Mouse (Mus musculus) forebrain, embryonic 15.5 days (tissue): Measurements from ENCODE around the gene Socs3. TPM values are rescaled to one million over a fixed set of nuclear protein-coding genes. Genes with fewer than 3 reads are reported as not detected.

Source experiments
- ATAC-seq: fragments of 200-750 bp; cut with Nextera tagmentation; replicated peaks from 2 replicates; pipeline ENCODE4 v1.8.0; 2017; ENCODE audit warnings: mild to moderate bottlenecking, moderate TSS enrichment, moderate library complexity
- H3K27ac ChIP-seq: fragments of 300-500 bp; sonication (generic); replicated peaks from 2 replicates; pipeline ENCODE4 v1.5.1; 2015; ENCODE audit warnings: mild to moderate bottlenecking, inconsistent platforms
- H3K27me3 ChIP-seq: fragments of 300-500 bp; sonication (generic); 2 replicates; pipeline ENCODE4 v1.6.1; 2015; ENCODE audit warnings: inconsistent platforms
- H3K36me3 ChIP-seq: fragments of 300-500 bp; sonication (generic); 2 replicates; pipeline ENCODE4 v1.6.1; 2015; ENCODE audit warnings: mild to moderate bottlenecking, inconsistent platforms
- H3K4me1 ChIP-seq: fragments of 300-500 bp; sonication (generic); 2 replicates; pipeline ENCODE4 v1.6.1; 2015; ENCODE audit warnings: inconsistent platforms
- H3K4me2 ChIP-seq: fragments of 300-500 bp; sonication (generic); replicated peaks from 2 replicates; pipeline ENCODE4 v1.6.1; 2015; ENCODE audit warnings: mild to moderate bottlenecking, inconsistent platforms
- H3K4me3 ChIP-seq: fragments of 300-500 bp; sonication (generic); 2 replicates; pipeline ENCODE4 v1.5.1; 2015; ENCODE audit warnings: mild to moderate bottlenecking, inconsistent platforms
- H3K9ac ChIP-seq: fragments of 300-500 bp; sonication (generic); replicated peaks from 2 replicates; pipeline ENCODE4 v1.6.1; 2015; ENCODE audit warnings: mild to moderate bottlenecking, inconsistent platforms
- H3K9me3 ChIP-seq: fragments of 300-500 bp; sonication (generic); 2 replicates; pipeline ENCODE4 v1.6.1; 2016; ENCODE audit warnings: inconsistent platforms
- WGBS: fragments of 180-500 bp; shearing (Covaris S2); methylation state at CpG from one replicate; pipeline ENCODE4 v1.1.7; 2015; ENCODE audit warnings: mixed read lengths; 5-methylcytosine and 5-hydroxymethylcytosine counted together
- polyA plus RNA-seq: library from polyadenylated mRNA; unstranded; fragments of >200 nt; fragmentation: Nextera tagmentation; extraction: Ambion mirVana; gene quantifications from 2 replicates; pipeline ENCODE4 v1.2.1, GENCODE M21; 2015

The Socs3 gene
- polyA plus RNA-seq, 1 experiment from 2014 or later = 15.1 TPM

DNA sequence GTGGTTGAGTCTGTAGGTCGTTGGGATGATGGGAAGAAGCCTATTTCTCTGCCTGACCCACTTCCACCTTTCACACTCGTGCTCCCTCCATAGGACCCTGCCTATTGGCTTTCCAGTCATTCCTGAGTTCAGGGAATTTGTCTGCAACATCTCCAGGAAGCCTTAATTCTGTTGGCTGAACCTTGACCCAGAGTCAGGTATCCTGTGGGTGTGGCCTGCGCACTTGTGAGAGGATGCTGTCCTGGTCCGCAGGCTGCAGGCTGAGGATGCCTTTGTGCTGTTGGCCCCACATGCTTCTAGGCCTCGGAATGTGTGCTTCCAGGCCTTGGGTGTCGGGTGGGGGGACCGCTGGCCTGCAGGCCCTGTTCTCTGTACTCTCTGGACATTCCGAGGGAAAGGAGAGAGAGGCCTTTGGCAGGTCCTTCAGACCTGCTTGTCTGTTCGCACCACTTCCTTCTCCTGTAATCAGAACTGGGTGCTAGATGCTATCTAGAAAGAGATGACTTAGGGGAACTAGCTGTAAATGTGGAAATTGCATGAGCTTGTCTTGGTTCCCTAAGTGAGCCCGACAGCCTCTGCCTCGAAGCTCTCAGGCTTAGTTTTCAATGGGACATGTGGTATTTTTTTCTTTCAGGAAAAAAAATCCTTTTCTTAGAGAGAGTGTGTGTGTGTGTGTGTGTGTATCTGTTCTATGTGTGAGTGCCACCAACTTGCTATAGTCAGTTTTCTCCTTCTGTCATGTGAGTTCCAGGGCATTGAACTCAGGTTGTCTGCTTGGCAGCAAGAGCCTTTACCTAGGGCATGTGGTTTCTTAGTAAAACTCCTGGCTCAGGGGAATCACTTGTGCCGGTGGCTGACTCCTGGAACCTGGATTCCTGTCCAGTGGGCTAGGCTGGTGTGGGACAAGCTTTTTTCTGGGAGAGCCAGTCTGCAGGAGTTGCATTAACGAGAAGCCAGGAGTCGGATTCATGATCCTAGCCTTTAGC is 23.6 kb upstream of the Socs3 start:
- ATAC-seq = no peak
- Histone ChIP-seq H3K4me1 (peaks cover 35% of the 10 kb centered on the region), H3K4me3 (no peak overlapping the region), H3K4me2 (no peak overlapping the region), H3K36me3 (no peaks in the 10 kb centered on the region), H3K27ac (no peak overlapping the region; the same call in 1 of the 2 replicates), H3K9ac (no peak overlapping the region), H3K27me3 (no peaks in the 10 kb centered on the region), H3K9me3 (no peaks in the 10 kb centered on the region)
- 79% methylated on average over 14 of the region's 14 CpGs for WGBS

DNA sequence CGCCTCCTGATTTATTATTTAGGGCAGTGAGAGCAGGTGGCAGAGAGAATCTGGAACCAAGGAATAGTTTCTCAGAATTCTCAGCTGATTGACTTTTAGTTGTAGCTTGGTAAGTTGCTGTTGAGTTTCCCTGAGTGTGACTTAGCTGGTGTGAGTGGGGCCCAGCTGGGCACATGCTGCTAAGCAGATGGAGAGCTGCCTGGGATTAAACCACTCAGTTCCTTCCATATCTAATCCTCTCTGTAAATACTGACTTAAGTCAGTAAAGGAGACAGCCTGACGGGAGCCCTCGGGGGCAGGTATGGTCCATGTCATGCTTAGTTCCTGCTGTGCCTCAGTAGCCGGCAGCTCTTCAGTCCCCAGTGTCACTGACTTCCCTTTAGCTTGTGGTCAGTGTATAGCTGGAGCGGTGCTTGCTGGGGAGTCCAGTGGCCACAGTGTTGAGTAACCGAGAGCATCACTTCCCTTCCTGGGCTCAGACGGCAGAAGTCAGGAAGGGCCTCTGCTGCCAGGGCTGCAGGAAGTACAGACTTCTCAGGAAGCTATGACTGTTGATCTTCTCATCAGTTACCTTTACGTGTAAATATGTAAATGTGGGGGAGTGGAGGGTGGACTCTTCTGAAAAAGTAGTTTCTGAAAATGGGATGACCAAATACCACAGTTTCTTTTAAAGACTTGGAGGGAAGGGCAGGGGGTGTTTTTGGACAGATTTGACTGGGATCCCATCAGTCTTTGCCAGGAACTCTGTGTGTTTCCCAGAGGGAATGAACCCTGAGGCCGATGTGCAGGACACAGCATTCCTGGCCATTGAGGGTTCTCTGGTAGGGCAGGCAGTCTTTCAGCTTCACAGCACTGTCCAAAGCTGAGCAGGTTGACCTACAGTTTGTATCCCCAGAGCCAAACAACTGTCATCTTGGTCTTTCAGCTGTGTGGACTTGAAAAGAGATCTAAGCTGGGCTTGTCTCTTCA is 21.9 kb upstream of the Socs3 start:
- Histone ChIP-seq H3K27ac (no peak overlapping the region), H3K4me3 (no peak overlapping the region), H3K4me2 (no peak overlapping the region), H3K36me3 (no peaks in the 10 kb centered on the region), H3K27me3 (no peaks in the 10 kb centered on the region), H3K9me3 (no peaks in the 10 kb centered on the region), H3K9ac (no peak overlapping the region), H3K4me1 (peaks cover 47% of the 10 kb centered on the region)
- 76% methylated on average over 9 of the region's 9 CpGs for WGBS
- no peak for ATAC-seq

DNA sequence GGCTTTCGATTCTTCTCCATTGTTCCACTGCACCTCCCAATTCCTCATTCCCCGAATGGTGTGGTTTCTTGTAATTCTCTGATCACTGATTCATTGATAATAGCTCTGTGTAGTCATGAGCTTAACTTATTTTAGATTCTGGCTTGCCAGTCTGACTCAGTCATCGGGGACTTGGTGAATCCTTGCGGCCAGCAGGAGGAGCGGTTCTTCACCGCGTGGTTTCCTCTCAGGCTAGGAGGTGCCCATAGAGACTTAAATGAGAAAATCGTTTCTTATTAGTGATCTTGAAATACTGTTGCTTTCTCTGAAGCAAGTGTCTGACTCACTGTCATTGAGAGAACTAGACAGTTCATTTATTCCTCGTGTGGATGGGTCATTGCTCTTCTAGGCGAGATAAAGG is 20.1 kb upstream of the Socs3 start:
- H3K9ac ChIP-seq = no peak overlapping the region
- H3K27ac ChIP-seq = no peak overlapping the region

DNA sequence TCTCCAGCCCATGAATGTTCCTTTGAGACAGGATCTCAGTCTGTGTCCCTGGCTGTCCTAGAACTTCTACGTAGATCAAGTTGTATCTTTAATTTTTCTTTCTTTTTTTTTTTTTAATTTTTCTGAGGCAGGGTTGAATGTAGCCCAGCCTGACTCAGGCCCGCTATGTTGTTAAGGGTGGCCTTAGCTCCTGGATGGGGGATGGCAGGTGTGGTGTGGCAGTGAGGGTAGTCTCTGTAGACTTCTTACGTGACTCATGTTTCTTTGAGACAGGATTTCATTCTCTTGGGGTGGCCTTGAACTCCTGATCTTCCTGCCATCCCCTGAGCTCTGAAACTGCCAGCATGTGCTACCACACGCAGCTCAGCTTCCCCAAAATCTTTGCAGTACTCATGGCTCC is 19.4 kb upstream of the Socs3 start:
- peaks cover 45% of the 10 kb centered on the region for H3K4me1 ChIP-seq
- no peak overlapping the region for H3K4me2 ChIP-seq
- H3K9ac ChIP-seq = no peak overlapping the region

More for the DNA sequence above, 20.1 kb upstream of the Socs3 start:
- ATAC-seq = no peak
- H3K27me3 ChIP-seq = no peaks in the 10 kb centered on the region
- H3K9me3 ChIP-seq = no peaks in the 10 kb centered on the region
- H3K4me3 ChIP-seq = no peak overlapping the region
- no peaks in the 10 kb centered on the region for H3K36me3 ChIP-seq
- no peak overlapping the region for H3K4me2 ChIP-seq
- peaks cover 46% of the 10 kb centered on the region for H3K4me1 ChIP-seq
- 56% methylated on average over 10 of the region's 10 CpGs for WGBS

DNA sequence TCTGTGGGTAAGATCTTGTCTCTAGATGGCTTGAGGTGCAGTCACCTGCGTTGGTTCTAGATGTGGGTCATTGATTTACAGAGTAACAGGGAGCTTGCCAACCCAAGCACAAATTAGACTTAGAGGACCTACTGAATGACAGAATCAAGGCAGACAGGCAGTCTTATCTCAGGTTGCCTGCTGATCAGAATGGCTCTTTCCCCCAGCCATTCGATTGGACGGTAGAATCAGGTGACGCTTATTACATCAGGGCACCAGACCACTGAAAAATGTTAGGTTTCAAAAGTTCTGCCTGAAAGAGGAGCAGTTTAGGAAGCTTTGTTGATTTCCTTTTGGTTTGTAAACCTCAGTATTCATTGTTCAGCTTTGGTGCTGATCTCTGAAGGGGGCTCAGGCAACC is 18.1 kb upstream of the Socs3 start:
- H3K27ac ChIP-seq = no peak overlapping the region
- no peaks in the 10 kb centered on the region for H3K27me3 ChIP-seq
- no peaks in the 10 kb centered on the region for H3K9me3 ChIP-seq
- WGBS = 66% methylated on average over 4 of the region's 4 CpGs
- no peak for ATAC-seq
- no peak overlapping the region for H3K9ac ChIP-seq
- peaks cover 34% of the 10 kb centered on the region for H3K4me1 ChIP-seq
- H3K4me3 ChIP-seq = peak overlapping the region; percentile 82
- H3K4me2 ChIP-seq = peak overlapping the region; percentile 71
- no peaks in the 10 kb centered on the region for H3K36me3 ChIP-seq

More for the DNA sequence above, 19.4 kb upstream of the Socs3 start:
- H3K9me3 ChIP-seq = no peaks in the 10 kb centered on the region
- no peak overlapping the region for H3K4me3 ChIP-seq
- H3K27ac ChIP-seq = no peak overlapping the region
- H3K27me3 ChIP-seq = no peaks in the 10 kb centered on the region
- no peaks in the 10 kb centered on the region for H3K36me3 ChIP-seq
- WGBS = 84% methylated on average over 4 of the region's 4 CpGs
- ATAC-seq = no peak

DNA sequence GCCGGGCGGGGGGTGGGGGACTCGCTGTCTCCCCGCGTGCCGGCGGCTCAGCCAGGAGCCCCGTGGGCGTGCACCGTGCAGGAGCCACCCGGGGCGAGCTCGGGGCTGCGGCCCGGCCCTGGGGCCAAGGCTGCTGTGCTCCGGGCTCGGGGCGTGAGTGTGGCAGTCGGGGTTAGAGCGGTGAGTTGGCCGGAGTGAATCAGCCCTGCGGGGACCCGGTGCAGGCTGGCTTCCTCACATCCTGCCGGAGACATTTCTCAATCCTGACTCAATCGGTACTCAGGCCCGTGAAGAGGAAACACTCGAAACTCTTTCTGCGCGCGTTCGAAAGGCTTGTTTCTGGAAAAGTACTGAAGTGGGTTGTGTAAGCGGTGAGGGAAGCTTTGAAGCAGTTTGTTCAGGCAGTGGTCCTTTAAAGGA is 17.2 kb upstream of the Socs3 start:
- no peaks in the 10 kb centered on the region for H3K9me3 ChIP-seq
- H3K4me2 ChIP-seq = peak overlapping the region; percentile 71
- WGBS = under 1% methylated on average over 32 of the region's 32 CpGs
- peak overlapping the region; percentile 82 for H3K4me3 ChIP-seq
- H3K27ac ChIP-seq = peak overlapping the region; percentile 89
- ATAC-seq = peak; percentile 75
- no peaks in the 10 kb centered on the region for H3K36me3 ChIP-seq
- H3K9ac ChIP-seq = peak overlapping the region; percentile 82
- H3K4me1 ChIP-seq = peaks cover 34% of the 10 kb centered on the region
- no peaks in the 10 kb centered on the region for H3K27me3 ChIP-seq

DNA sequence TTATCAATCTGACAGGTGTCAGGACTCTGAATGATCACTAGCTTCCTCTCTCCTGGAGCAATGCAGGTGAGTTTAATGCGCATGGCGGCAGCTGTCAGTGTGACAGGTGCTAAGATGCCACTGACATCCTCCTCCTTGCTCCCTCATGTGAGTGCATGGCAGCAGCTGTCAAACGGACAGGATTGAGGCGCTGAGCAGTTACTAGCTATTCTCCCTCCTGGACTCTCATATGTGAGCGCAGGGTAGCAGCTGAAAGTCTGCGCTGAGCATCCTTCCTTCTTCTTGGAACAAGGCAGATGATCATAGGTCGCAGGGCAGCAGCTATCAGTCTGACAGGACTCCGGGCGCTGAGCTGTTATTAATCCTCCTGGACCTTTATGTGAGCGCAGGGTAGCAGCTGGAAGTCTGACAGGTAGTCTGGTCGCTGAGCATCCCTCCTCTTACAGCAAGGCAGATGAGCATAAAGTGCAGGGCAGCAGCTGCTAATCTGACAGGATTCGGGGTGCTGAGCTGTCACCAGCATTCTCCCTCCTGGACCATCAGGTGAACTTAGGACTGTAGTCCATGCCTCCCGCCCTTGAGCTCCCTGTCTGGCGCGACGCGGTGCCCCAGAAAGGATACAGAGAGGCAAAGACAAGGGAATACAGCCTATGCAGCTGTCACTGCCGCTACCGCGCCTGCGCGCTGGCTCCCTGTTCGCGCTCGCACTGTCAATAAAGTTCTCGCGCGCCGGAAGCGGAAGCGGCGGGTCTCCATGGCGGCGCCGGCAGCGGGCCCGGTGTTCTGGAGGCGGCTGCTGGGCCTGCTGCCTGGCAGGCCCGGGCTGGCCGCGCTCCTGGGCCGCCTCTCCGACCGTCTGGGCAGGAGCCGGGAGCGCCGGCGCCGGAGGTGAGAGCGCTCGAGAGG is 16.5 kb upstream of the Socs3 start, which contains the start of gene Pgs1:
TSS of gene Pgs1 (plus strand) at position 167 of the 906 bp plus-strand sequence.
- 6% methylated on average over 51 of the region's 51 CpGs for WGBS
- H3K4me3 ChIP-seq = peak within 1 kb of the TSS; percentile 82
- peak; percentile 93 for ATAC-seq
- peaks cover 34% of the 10 kb centered on the region for H3K4me1 ChIP-seq
- peak within 1 kb of the TSS; percentile 83 for H3K4me2 ChIP-seq
- no peaks in the 10 kb centered on the region for H3K27me3 ChIP-seq
- no peaks in the 10 kb centered on the region for H3K9me3 ChIP-seq
- H3K9ac ChIP-seq = peak within 1 kb of the TSS; percentile 82
- no peaks in the 10 kb centered on the region for H3K36me3 ChIP-seq
- peak within 1 kb of the TSS; percentile 89 for H3K27ac ChIP-seq

DNA sequence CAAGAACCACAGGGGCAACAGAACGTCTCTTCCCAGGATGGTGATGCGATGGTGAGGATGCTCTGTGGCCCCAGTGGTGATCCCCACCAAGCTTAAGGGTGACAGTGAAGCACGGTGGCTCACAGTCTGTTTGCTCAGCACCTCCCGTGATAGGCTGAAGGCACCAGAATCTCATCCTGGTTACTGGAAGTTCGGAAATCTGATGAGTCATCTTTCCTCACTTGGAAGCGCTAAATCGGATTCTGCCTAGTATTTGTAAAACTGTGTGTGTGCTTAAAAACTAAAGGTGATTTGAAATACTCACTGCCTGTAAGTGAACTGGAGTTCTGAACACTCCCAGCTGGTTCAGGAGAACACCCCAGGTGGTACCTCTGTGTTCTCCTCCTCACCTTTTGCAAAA is 13.9 kb upstream of the Socs3 start:
- Histone ChIP-seq H3K4me3 (no peak overlapping the region), H3K4me2 (no peak overlapping the region), H3K27ac (no peak overlapping the region), H3K9me3 (no peaks in the 10 kb centered on the region), H3K27me3 (no peaks in the 10 kb centered on the region), H3K36me3 (no peaks in the 10 kb centered on the region), H3K9ac (no peak overlapping the region), H3K4me1 (peaks cover 22% of the 10 kb centered on the region)
- 76% methylated on average over 7 of the region's 7 CpGs for WGBS
- no peak for ATAC-seq

DNA sequence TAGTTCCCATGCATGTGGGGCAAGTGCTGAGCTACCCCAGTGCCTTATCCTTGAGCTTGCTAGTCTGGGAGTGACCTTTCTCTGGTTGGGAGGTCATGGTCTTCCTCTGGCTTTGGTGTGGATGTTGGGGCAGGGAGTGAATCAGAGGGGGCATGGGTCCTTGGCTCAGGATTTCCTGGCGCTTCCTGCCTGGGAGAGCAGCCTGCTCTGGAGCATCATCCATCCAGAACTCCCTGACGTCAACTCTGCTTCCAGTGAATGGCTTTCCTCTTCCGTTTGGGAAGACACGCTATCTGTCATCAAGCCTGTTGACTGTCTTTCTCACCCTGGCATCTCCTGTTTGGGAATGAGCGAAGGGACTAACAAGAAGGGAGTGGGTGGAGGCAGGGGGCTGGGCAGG is 12.6 kb upstream of the Socs3 start:
- no peak for ATAC-seq
- H3K4me2 ChIP-seq = no peak overlapping the region
- 78% methylated on average over 5 of the region's 5 CpGs for WGBS

DNA sequence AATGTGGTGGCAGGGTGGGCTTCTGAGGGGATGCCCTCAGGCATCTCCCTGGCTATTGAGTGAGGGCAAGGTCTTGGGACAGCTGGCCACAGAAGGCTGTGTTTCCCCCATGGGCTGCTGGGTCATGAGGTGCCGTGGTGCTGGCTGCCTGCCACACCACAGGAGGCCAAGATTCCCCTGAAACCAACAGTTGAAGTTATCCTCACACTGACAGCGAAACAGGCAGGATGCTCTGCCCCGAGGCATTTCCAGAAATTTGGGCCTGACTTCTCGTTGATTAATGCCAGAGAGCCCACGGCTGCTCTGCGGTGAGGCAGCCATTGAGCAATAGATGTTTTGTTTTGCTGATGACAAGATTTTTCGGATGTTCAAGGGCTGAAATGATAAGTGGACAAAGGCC is 9.5 kb upstream of the Socs3 start:
- 69% methylated on average over 7 of the region's 7 CpGs for WGBS

More for the DNA sequence above, 12.6 kb upstream of the Socs3 start:
- Histone ChIP-seq H3K27ac (no peak overlapping the region), H3K4me1 (peaks cover 9% of the 10 kb centered on the region), H3K4me3 (no peak overlapping the region), H3K27me3 (no peaks in the 10 kb centered on the region), H3K9ac (no peak overlapping the region), H3K9me3 (no peaks in the 10 kb centered on the region), H3K36me3 (no peaks in the 10 kb centered on the region)

DNA sequence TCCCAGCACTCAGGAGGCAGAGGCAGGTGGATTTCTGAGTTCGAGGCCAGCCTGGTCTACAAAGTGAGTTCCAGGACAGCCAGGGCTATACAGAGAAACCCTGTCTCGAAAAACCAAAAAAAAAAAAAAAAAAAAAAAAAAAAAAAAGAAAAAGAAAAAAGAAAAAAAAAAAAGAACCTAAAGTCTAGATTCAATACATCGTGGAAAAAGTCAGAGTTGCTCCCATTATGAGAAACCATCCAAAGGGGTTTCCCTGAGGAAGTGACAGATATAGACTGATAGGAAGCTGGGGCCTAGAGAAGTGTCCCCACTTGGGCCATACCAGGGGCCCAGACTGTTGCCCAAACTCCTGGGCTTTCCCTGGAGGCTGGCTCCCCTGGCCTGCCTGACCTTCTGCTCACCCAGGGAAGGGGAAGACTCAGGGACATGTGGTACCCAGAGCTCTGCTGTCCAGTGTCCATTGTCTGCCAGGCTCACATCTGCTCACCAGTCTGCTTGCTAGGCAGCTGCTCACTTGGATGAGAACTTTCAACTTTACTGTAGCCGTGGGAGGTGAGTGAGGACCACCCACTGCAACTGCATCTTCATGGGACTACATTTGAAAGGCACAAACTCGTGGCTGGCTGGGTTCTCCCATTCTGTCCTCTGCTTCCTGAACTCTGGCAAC is 8.0 kb upstream of the Socs3 start:
- ATAC-seq = no peak

More for the DNA sequence above, 9.5 kb upstream of the Socs3 start:
- Histone ChIP-seq H3K27me3 (no peaks in the 10 kb centered on the region), H3K9me3 (no peaks in the 10 kb centered on the region), H3K4me3 (no peak overlapping the region), H3K27ac (no peak overlapping the region), H3K4me2 (no peak overlapping the region), H3K36me3 (no peaks in the 10 kb centered on the region), H3K9ac (no peak overlapping the region), H3K4me1 (peaks cover 20% of the 10 kb centered on the region)
- no peak for ATAC-seq

More for the DNA sequence above, 8.0 kb upstream of the Socs3 start:
- Histone ChIP-seq H3K4me3 (no peak overlapping the region), H3K27me3 (no peaks in the 10 kb centered on the region), H3K9me3 (no peaks in the 10 kb centered on the region), H3K4me2 (no peak overlapping the region), H3K36me3 (no peaks in the 10 kb centered on the region), H3K4me1 (peaks cover 23% of the 10 kb centered on the region), H3K9ac (no peak overlapping the region), H3K27ac (no peak overlapping the region)
- 60% methylated on average over 5 of the region's 5 CpGs for WGBS
